Mouse (Mus musculus): ENCODE data around the gene Kif17. TPM values are rescaled to one million over a fixed set of nuclear protein-coding genes. Genes with fewer than 3 reads are reported as not detected.

The Kif17 gene
- polyA plus RNA-seq, 1 experiment from 2014 or later = 3.0 TPM

GRCm38 (mm10) chr4:138267869-138268268, 17.6 kb downstream of the Kif17 start:
- no peaks in the 10 kb centered on the region for H3K36me3 ChIP-seq
- no peak overlapping the region for H3K4me3 ChIP-seq
- H3K4me2 ChIP-seq = no peak overlapping the region
- peaks cover 18% of the 10 kb centered on the region for H3K4me1 ChIP-seq
- no peaks in the 10 kb centered on the region for H3K9me3 ChIP-seq
- no peak overlapping the region for H3K9ac ChIP-seq
- 80% methylated on average over 10 of the region's 10 CpGs for WGBS
- 0 out of 2 replicates have a peak, but pooled peaks cover 3% of the 10 kb centered on the region for H3K27me3 ChIP-seq
- ATAC-seq (ENCODE audit: borderline replicate concordance, extremely low read depth, low FRiP score, low TSS enrichment) = no peak
- H3K27ac ChIP-seq = no peak overlapping the region

GRCm38 (mm10) chr4:138272011-138272997, 22.1 kb downstream of the Kif17 start:
- Histone ChIP-seq H3K4me1 (peaks cover 18% of the 10 kb centered on the region), H3K27ac (peak overlapping the region; percentile 73), H3K9me3 (no peaks in the 10 kb centered on the region), H3K4me3 (no peak overlapping the region), H3K9ac (no peak overlapping the region), H3K4me2 (no peak overlapping the region), H3K36me3 (no peaks in the 10 kb centered on the region), H3K27me3 (no peaks in the 10 kb centered on the region)
- 37% methylated on average over 14 of the region's 14 CpGs for WGBS
- peak; percentile 94 for ATAC-seq (ENCODE audit: borderline replicate concordance, extremely low read depth, low FRiP score, low TSS enrichment)

- Histone ChIP-seq H3K9me3 (no peaks in the 10 kb centered on the region), H3K9ac (no peak overlapping the region), H3K4me2 (no peak overlapping the region), H3K36me3 (no peaks in the 10 kb centered on the region), H3K27me3 (no peaks in the 10 kb centered on the region), H3K4me3 (no peak overlapping the region), H3K4me1 (no peaks in the 10 kb centered on the region), H3K27ac (no peak overlapping the region)
- no peak for ATAC-seq (ENCODE audit: borderline replicate concordance, extremely low read depth, low FRiP score, low TSS enrichment)
- 71% methylated on average over 7 of the region's 7 CpGs for WGBS
Observed at GRCm38 (mm10) chr4:138278346-138278745, 28.1 kb downstream of the Kif17 start.

- no peak overlapping the region for H3K4me2 ChIP-seq
- H3K36me3 ChIP-seq = no peaks in the 10 kb centered on the region
- no peak overlapping the region for H3K9ac ChIP-seq
- no peaks in the 10 kb centered on the region for H3K9me3 ChIP-seq
- H3K4me3 ChIP-seq = no peak overlapping the region
- WGBS = 27% methylated on average over 4 of the region's 4 CpGs
- no peaks in the 10 kb centered on the region for H3K27me3 ChIP-seq
- no peak overlapping the region for H3K27ac ChIP-seq
- peak; percentile 78 for ATAC-seq (ENCODE audit: borderline replicate concordance, extremely low read depth, low FRiP score, low TSS enrichment)
- no peaks in the 10 kb centered on the region for H3K4me1 ChIP-seq
Observed at GRCm38 (mm10) chr4:138282834-138283233, 32.6 kb downstream of the Kif17 start.

- no peak for ATAC-seq (ENCODE audit: borderline replicate concordance, extremely low read depth, low FRiP score, low TSS enrichment)
- no peak overlapping the region for H3K9ac ChIP-seq
- H3K4me2 ChIP-seq = no peak overlapping the region
- no peaks in the 10 kb centered on the region for H3K36me3 ChIP-seq
- H3K9me3 ChIP-seq = no peaks in the 10 kb centered on the region
- no peak overlapping the region for H3K4me3 ChIP-seq
- 78% methylated on average over 12 of the region's 12 CpGs for WGBS
- H3K27ac ChIP-seq = no peak overlapping the region
- no peaks in the 10 kb centered on the region for H3K27me3 ChIP-seq
- H3K4me1 ChIP-seq = no peaks in the 10 kb centered on the region
Observed at GRCm38 (mm10) chr4:138286411-138286810, 36.2 kb downstream of the Kif17 start.

GRCm38 (mm10) chr4:138288691-138289090, 38.5 kb downstream of the Kif17 start:
- H3K9me3 ChIP-seq = no peaks in the 10 kb centered on the region
- no peak overlapping the region for H3K4me3 ChIP-seq
- H3K36me3 ChIP-seq = no peaks in the 10 kb centered on the region
- WGBS = 79% methylated on average over 7 of the region's 7 CpGs
- H3K9ac ChIP-seq = no peak overlapping the region
- no peaks in the 10 kb centered on the region for H3K27me3 ChIP-seq
- H3K4me1 ChIP-seq = no peaks in the 10 kb centered on the region
- no peak overlapping the region for H3K27ac ChIP-seq
- H3K4me2 ChIP-seq = no peak overlapping the region
- ATAC-seq (ENCODE audit: borderline replicate concordance, extremely low read depth, low FRiP score, low TSS enrichment) = no peak

- no peak overlapping the region for H3K27ac ChIP-seq
Observed at GRCm38 (mm10) chr4:138292028-138292427, 41.8 kb downstream of the Kif17 start.

GRCm38 (mm10) chr4:138293261-138293948, 43.2 kb downstream of the Kif17 start:
- no peak for ATAC-seq (ENCODE audit: borderline replicate concordance, extremely low read depth, low FRiP score, low TSS enrichment)
- no peak overlapping the region for H3K9ac ChIP-seq
- no peaks in the 10 kb centered on the region for H3K4me1 ChIP-seq
- no peak overlapping the region for H3K27ac ChIP-seq
- no peaks in the 10 kb centered on the region for H3K9me3 ChIP-seq
- WGBS = 61% methylated on average over 16 of the region's 18 CpGs
- no peaks in the 10 kb centered on the region for H3K36me3 ChIP-seq
- no peak overlapping the region for H3K4me2 ChIP-seq
- no peaks in the 10 kb centered on the region for H3K27me3 ChIP-seq
- no peak overlapping the region for H3K4me3 ChIP-seq

More at GRCm38 (mm10) chr4:138292028-138292427, 41.8 kb downstream of the Kif17 start:
- ATAC-seq (ENCODE audit: borderline replicate concordance, extremely low read depth, low FRiP score, low TSS enrichment) = no peak
- no peak overlapping the region for H3K4me3 ChIP-seq
- WGBS = 87% methylated on average over 13 of the region's 13 CpGs
- H3K36me3 ChIP-seq = no peaks in the 10 kb centered on the region
- H3K9me3 ChIP-seq = no peaks in the 10 kb centered on the region
- no peak overlapping the region for H3K4me2 ChIP-seq
- no peak overlapping the region for H3K9ac ChIP-seq
- no peaks in the 10 kb centered on the region for H3K27me3 ChIP-seq
- H3K4me1 ChIP-seq = no peaks in the 10 kb centered on the region

GRCm38 (mm10) chr4:138293949-138294550, 43.8 kb downstream of the Kif17 start:
- Histone ChIP-seq H3K4me1 (no peaks in the 10 kb centered on the region), H3K4me3 (no peak overlapping the region), H3K27ac (no peak overlapping the region), H3K4me2 (no peak overlapping the region), H3K27me3 (no peaks in the 10 kb centered on the region), H3K9me3 (no peaks in the 10 kb centered on the region), H3K36me3 (no peaks in the 10 kb centered on the region), H3K9ac (no peak overlapping the region)
- no peak for ATAC-seq (ENCODE audit: borderline replicate concordance, extremely low read depth, low FRiP score, low TSS enrichment)
- 64% methylated on average over 12 of the region's 14 CpGs for WGBS

- no peaks in the 10 kb centered on the region for H3K36me3 ChIP-seq
- no peak overlapping the region for H3K27ac ChIP-seq
- ATAC-seq (ENCODE audit: borderline replicate concordance, extremely low read depth, low FRiP score, low TSS enrichment) = no peak
- H3K4me3 ChIP-seq = no peak overlapping the region
- H3K27me3 ChIP-seq = no peaks in the 10 kb centered on the region
- no peaks in the 10 kb centered on the region for H3K9me3 ChIP-seq
- WGBS = 82% methylated on average over 10 of the region's 10 CpGs
- no peak overlapping the region for H3K9ac ChIP-seq
- peaks cover 21% of the 10 kb centered on the region for H3K4me1 ChIP-seq
- H3K4me2 ChIP-seq = no peak overlapping the region
Observed at GRCm38 (mm10) chr4:138301271-138301780, 51.1 kb downstream of the Kif17 start.

- no peak for ATAC-seq (ENCODE audit: borderline replicate concordance, extremely low read depth, low FRiP score, low TSS enrichment)
- Histone ChIP-seq H3K4me1 (peaks cover 28% of the 10 kb centered on the region), H3K4me3 (peak overlapping the region; percentile 98; the same call in 1 of the 2 replicates), H3K27ac (no peak overlapping the region; the same call in 1 of the 2 replicates), H3K4me2 (peak overlapping the region; percentile 87; the same call in 1 of the 2 replicates), H3K36me3 (peaks cover 10% of the 10 kb centered on the region), H3K9me3 (no peaks in the 10 kb centered on the region), H3K27me3 (no peaks in the 10 kb centered on the region), H3K9ac (no peak overlapping the region)
- 86% methylated on average over 3 of the region's 3 CpGs for WGBS
Observed at GRCm38 (mm10) chr4:138303011-138303410, 52.8 kb downstream of the Kif17 start.
